Mouse (Mus musculus) spleen, adult 2 months (tissue): ENCODE measurements around the gene Apobr.

Source experiments
- CTCF ChIP-seq: fragments of 200-500 bp; IDR thresholded peaks from 2 replicates; pipeline ENCODE4 v1.5.1; 2011; ENCODE audit warnings: mild to moderate bottlenecking, inconsistent platforms; ENCODE audit not compliant: insufficient read depth, insufficient read length, insufficient replicate concordance; ENCODE audit errors: extremely low read depth
- POLR2A ChIP-seq: fragments of 200-500 bp; IDR thresholded peaks from 2 replicates; pipeline ENCODE4 v1.6.1; 2011; ENCODE audit warnings: low read depth, low read length, inconsistent platforms

DNA sequence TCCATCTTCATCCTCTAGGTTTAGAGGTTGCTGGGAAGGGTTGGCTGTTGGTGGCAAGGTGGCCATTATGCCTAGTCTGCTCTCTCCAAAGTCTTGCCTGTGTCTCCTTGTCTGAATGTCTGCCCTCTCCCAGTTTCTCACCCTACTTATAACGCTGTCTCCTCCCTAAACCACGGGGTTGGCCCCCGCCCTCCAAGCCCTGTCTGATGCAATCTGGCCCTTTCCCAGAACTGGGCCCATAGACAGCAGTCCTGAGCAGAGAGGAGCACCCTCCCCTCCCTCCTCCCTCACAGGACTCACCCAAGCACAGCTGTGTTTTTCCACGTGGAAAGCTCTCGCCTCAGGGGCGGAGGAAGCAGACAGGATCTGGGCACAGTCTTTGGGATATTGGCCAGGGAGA is 40.6 kb downstream of the Apobr start:
- TF ChIP-seq CTCF (no peak), POLR2A (no peak)
